Mouse (Mus musculus) activated CD4-positive, CD25-positive, alpha-beta regulatory T cell, adult 9 weeks (primary cell): ENCODE data around the gene Fkrp. TPM values are rescaled to one million over a fixed set of nuclear protein-coding genes. Genes with fewer than 3 reads are reported as not detected.

Experiments
- polyA plus RNA-seq: library from polyadenylated mRNA; unstranded; fragments of 100-300 nt; shearing (Covaris generic); gene quantifications from one replicate; pipeline ENCODE4 v1.2.1, GENCODE M21; 2017

Gene Fkrp
- polyA plus RNA-seq = 5.1 TPM

DNA sequence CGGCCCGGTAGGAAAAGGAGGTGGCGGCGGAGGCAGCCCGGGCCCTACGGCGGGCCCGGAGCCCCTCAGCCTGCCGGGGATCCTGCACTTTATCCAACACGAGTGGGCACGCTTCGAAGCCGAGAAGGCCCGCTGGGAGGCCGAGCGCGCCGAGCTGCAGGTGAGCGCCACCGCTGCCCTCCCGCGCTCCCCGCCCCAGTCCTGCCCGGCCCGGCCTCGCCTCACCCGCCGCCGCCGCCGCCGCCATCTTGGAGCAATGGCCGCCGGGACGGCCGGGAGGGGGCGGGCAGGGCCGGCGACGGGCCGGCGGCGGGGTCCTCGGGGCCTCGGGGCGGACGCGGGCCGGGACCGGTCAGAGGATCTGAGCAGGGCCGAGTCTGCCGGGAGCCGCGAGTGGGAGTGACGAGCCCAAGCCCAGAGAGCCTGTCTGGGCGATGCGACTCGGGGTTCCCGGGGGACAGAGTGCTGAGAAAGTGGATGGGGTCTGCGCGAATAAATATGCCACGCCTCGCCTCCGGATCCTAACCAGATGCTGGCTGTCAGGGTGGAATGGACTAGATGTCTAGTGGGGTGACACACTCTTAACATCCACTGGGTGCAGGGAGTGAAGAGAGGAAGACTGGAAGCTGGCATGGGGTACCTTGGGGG, at the start of gene Fkrp:
TSS of gene Fkrp (minus strand) at position 258 of the 648 bp plus-strand sequence.

DNA sequence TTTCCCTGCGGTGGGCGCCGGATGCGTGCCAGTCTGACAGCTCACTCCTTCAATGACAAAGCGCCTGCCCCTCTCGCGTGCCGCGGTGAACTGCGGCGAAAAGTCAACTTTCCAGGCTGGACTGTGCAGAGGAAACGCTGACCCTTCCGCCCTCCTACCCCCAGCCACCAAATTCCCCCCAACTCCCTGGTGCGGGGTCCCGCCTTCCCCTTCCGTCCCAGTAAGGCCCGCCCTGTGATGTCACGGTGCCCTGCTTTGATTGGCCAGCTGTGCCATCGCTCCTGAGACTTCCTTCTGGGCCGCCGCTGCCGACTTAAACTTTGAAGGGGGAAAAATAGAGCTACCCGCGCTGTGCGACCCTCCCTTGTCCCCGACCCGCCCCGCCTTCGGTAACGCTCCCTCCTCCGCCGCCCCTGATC, 26.1 kb upstream of the Fkrp start, which contains the start of gene Prkd2:
TSS of gene Prkd2 (plus strand) at position 258 of the 419 bp plus-strand sequence.

DNA sequence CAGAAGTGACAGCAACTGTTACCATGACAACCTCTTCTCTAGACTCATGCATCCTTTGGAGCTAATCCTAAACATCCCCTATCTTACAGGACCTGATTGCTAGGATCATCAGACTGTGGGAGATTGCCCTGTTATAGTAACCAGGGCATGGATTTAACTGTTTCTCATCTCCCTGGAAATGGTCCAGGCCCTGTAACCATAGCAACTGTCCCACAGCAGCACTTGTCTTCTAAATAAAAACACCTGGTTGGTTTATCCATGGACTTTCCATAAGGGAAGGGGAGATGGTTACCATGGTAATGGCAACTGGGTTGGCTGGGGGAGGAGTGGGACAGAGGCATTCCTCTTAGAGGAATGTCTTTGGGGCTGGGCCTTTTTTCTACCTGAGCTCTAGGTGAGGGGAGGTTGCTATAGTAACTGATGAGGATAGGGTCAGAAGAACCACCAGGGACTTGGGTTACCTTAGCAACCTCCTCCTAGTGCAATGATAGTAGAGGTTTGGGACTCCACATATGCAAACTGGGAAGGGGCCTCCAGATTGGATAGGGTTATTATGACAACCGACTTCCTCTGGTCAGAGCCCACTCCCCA, 1.1 kb downstream of the Fkrp start, which contains the start of gene Strn4:
TSS of gene Strn4 (plus strand) at position 539 of the 591 bp plus-strand sequence.

DNA sequence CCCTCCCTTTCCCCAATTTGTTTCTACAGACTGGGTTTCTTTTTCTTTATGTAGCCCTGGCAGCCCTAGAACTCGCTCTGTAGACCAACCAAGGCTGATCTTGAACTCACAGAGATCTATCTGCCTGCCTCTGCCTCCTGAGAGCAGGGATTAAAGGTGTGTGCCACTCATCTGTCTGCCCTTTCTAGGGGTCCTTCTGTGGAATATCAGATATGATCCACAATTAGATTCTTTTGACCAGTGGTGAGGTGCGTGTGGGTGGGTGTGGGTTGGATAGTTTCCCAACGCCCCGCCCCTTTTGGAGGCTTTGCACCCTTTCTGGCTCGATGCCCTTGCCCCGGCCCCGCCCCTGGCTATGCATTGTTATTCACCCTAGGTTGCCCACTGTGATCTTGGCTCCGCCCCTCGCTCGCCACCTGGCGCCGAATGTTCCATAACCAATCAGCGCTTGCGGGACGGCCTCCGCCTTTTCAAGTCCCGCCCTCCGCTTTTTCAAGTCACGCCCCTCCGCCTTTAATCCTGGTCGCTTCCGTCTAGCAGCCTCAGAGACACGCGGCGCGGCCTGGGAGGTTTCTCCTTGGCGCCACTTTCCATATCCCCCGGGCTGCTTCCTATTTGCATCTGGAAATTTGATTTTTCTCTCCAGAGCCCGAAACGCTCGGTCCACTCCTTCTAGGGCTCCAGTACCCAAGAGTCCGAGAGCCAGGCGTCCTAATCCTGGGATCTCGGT, 35.5 kb downstream of the Fkrp start, which contains the start of gene Slc1a5:
TSS of gene Slc1a5 (plus strand) at position 516 of the 730 bp plus-strand sequence.

Other genes starting within 250 kb of the Fkrp start
- 3.6 TPM for gene Arhgap35, start 201.7 kb downstream of the Fkrp start, polyA plus RNA-seq
- gene Ceacam15, start 141.0 kb downstream of the Fkrp start, polyA plus RNA-seq = 1.6 TPM
- not detected for gene Ceacam9, start 94.8 kb downstream of the Fkrp start, polyA plus RNA-seq
- gene Ap2s1, start 78.3 kb downstream of the Fkrp start, polyA plus RNA-seq = 226 TPM
- 91.9 TPM for gene Slc1a5, start 35.4 kb downstream of the Fkrp start, polyA plus RNA-seq
- 20.8 TPM for gene Strn4, start 843 bp downstream of the Fkrp start, polyA plus RNA-seq
- gene Prkd2, start 26.2 kb upstream of the Fkrp start, polyA plus RNA-seq = 239 TPM
- gene Dact3, start 58.6 kb upstream of the Fkrp start, polyA plus RNA-seq = not detected
- not detected for gene Gng8, start 75.1 kb upstream of the Fkrp start, polyA plus RNA-seq
- gene Ptgir, start 89.8 kb upstream of the Fkrp start, polyA plus RNA-seq = 7.0 TPM
- gene Calm3, start 107.4 kb upstream of the Fkrp start, polyA plus RNA-seq = 91.2 TPM
- not detected for gene Pnmal2, start 128.0 kb upstream of the Fkrp start, polyA plus RNA-seq
- gene Pnmal1, start 142.9 kb upstream of the Fkrp start, polyA plus RNA-seq = 0.06 TPM
- 4.5 TPM for gene Gm42372, start 166.4 kb upstream of the Fkrp start, polyA plus RNA-seq
- gene Ccdc8, start 176.0 kb upstream of the Fkrp start, polyA plus RNA-seq = not detected
- gene Ppp5c, start 211.2 kb upstream of the Fkrp start, polyA plus RNA-seq = 118 TPM
- gene Hif3a, start 245.7 kb upstream of the Fkrp start, polyA plus RNA-seq = 1.4 TPM